Mouse (Mus musculus): ENCODE measurements around the gene Prr14l.

GRCm38 (mm10) chr5:32836976-32837375 is 17.1 kb downstream of the Prr14l start:
- TF ChIP-seq CTCF (IDR thresholded peaks at IDR 0.05; ENCODE audit: control insufficient read depth, insufficient read depth, low read length), result no peak
- TF ChIP-seq POLR2A (IDR thresholded peaks at IDR 0.05; ENCODE audit: borderline replicate concordance, control insufficient read depth, low read depth, low read length), result no peak
